Mouse (Mus musculus): Measurements from ENCODE around the gene Upk3b. TPM values are rescaled to one million over a fixed set of nuclear protein-coding genes. Genes with fewer than 3 reads are reported as not detected.
A peak's percentile ranks its signal among the peaks of the same experiment; 100 is the strongest.
"Not testable (repeated sequence)": the region's sequence is repeated elsewhere in the genome, so short reads cannot be mapped to it uniquely, and the experiment has no call there.

Upk3b gene
- polyA plus RNA-seq, 1 experiment from 2014 or later, result 0.05 TPM

DNA sequence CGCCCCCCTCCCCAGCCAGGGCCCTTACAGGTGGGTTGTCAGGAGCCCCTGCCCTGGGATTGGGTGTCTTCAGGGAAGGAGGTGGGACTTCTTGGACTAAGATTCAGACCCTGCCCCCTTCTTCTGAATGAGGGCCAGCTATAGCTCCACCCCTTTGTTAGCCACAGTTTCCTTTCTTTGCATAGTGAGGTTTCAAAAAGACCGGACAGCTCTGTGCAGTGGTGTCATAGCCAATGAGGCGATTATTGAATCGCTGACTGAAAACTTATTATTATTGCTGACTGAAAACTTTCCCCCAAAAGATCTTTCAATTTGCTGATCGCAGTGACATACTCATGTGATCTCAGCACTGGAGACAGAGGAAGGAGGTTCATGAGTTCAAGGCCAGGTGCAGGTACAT is 1.9 kb downstream of the Upk3b start:
- Histone ChIP-seq H3K4me3 (no peak overlapping the region), H3K27me3 (no peaks in the 10 kb centered on the region), H3K4me2 (replicated peaks) (peak overlapping the region; percentile 25; the same call in 1 of the 2 replicates), H3K9me3 (replicated peaks) (no peaks in the 10 kb centered on the region), H3K9ac (0 out of 2 replicates have a peak overlapping the region, but pooled peaks have one; percentile 23), H3K4me1 (0 out of 2 replicates have a peak, but pooled peaks cover 3% of the 10 kb centered on the region), H3K36me3 (no peaks in the 10 kb centered on the region), H3K27ac (no peak overlapping the region)
- WGBS, result 52% methylated on average over 5 of the region's 5 CpGs
- ATAC-seq (ENCODE audit: low FRiP score), result no peak

- Histone ChIP-seq H3K36me3 (no peaks in the 10 kb centered on the region), H3K27ac (no peak overlapping the region), H3K4me3 (no peak overlapping the region), H3K4me2 (replicated peaks) (no peak overlapping the region), H3K9me3 (replicated peaks) (no peaks in the 10 kb centered on the region), H3K27me3 (no peaks in the 10 kb centered on the region), H3K9ac (no peak overlapping the region), H3K4me1 (0 out of 2 replicates have a peak, but pooled peaks cover 3% of the 10 kb centered on the region)
- ATAC-seq (ENCODE audit: low FRiP score), result no peak
- 44% methylated on average over 2 of the region's 2 CpGs for WGBS
Observed at GRCm38 (mm10) chr5:136041260-136041659, 3.0 kb downstream of the Upk3b start.

- H3K27ac ChIP-seq, result no peak overlapping the region
- 0 out of 2 replicates have a peak, but pooled peaks cover 3% of the 10 kb centered on the region for H3K4me1 ChIP-seq
- no peaks in the 10 kb centered on the region for H3K9me3 ChIP-seq (replicated peaks)
- ATAC-seq (ENCODE audit: low FRiP score), result no peak
- H3K27me3 ChIP-seq, result no peaks in the 10 kb centered on the region
- no peak overlapping the region for H3K4me3 ChIP-seq
- no peak overlapping the region for H3K9ac ChIP-seq
- 94% methylated on average over 8 of the region's 8 CpGs for WGBS
- no peaks in the 10 kb centered on the region for H3K36me3 ChIP-seq
- H3K4me2 ChIP-seq (replicated peaks), result no peak overlapping the region
Observed at GRCm38 (mm10) chr5:136041666-136042065, 3.4 kb downstream of the Upk3b start.

DNA sequence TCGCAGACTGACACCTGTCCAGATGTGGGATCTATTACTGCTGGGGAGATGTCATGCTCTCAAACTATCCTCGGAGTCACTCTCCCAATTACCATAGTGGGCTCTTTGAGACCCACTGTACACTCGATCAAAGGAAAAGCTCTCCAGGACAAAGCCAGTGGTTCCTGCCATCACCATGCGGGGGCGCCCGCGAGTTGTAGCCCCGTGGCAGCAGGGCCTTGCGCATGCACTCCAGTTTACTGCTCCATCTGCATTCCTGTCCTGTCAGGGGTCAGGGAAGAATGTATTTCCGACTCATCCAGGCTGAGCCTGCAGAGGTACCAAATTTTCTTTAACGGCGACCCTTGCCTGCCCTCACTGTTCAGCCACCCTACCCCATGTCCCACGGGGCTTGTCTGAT is 6.6 kb downstream of the Upk3b start:
- Histone ChIP-seq H3K9ac (no peak overlapping the region), H3K4me1 (0 out of 2 replicates have a peak, but pooled peaks cover 3% of the 10 kb centered on the region), H3K9me3 (replicated peaks) (no peaks in the 10 kb centered on the region), H3K27me3 (no peaks in the 10 kb centered on the region), H3K4me2 (replicated peaks) (no peak overlapping the region), H3K4me3 (no peak overlapping the region), H3K27ac (no peak overlapping the region), H3K36me3 (no peaks in the 10 kb centered on the region)
- ATAC-seq (ENCODE audit: low FRiP score), result no peak
- 71% methylated on average over 13 of the region's 13 CpGs for WGBS

DNA sequence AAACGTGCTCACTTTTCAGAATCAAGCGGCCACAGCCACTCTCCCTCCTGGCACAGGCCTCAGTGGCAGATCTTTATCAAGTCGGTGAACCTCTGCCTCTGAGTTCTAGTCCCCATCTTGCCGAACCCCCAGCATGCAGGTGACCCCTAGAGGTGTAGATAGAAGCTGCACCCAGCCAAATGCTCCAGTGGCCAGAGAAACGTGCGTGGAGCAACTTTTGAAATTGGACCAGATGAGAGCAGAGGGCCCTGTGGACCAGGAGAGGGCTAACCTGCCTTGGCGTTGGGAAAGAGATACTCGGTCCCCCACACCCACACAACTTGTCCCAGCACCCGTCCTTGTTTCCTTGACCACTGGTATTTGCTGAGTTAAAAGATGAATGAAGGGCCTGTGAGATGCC is 7.1 kb downstream of the Upk3b start:
- no peaks in the 10 kb centered on the region for H3K4me1 ChIP-seq
- H3K9me3 ChIP-seq (replicated peaks), result no peaks in the 10 kb centered on the region
- H3K4me3 ChIP-seq, result no peak overlapping the region
- no peaks in the 10 kb centered on the region for H3K36me3 ChIP-seq
- no peak for ATAC-seq (ENCODE audit: low FRiP score)
- H3K27me3 ChIP-seq, result no peaks in the 10 kb centered on the region
- H3K9ac ChIP-seq, result no peak overlapping the region
- WGBS, result 38% methylated on average over 9 of the region's 9 CpGs
- no peak overlapping the region for H3K27ac ChIP-seq
- no peak overlapping the region for H3K4me2 ChIP-seq (replicated peaks)

DNA sequence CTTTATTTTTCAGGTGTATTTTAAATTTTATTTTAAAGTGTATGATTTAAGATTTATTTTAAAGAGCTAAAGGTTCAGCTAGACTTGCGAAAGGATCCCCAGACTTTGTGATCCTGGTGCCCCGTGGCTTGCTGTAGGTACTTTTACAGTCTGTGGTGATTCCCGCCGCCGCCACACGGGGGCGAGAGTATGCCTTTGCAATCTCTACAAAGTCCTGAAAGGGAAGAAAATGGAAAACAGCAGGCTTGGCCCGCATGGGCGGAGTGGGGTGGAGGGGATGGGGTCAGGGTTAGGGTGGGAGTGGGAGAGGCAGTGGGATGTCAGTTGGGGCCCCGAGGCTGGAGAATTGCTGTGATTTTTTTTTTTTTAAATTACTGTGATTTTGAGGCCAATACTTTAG is 7.7 kb downstream of the Upk3b start:
- Histone ChIP-seq H3K27ac (no peak overlapping the region), H3K9me3 (replicated peaks) (no peaks in the 10 kb centered on the region), H3K9ac (no peak overlapping the region), H3K4me1 (peaks cover under 1% of the 10 kb centered on the region; the same call in 1 of the 2 replicates), H3K36me3 (no peaks in the 10 kb centered on the region), H3K4me2 (replicated peaks) (no peak overlapping the region), H3K4me3 (no peak overlapping the region), H3K27me3 (no peaks in the 10 kb centered on the region)
- no peak for ATAC-seq (ENCODE audit: low FRiP score)
- WGBS, result 3% methylated on average over 10 of the region's 10 CpGs

DNA sequence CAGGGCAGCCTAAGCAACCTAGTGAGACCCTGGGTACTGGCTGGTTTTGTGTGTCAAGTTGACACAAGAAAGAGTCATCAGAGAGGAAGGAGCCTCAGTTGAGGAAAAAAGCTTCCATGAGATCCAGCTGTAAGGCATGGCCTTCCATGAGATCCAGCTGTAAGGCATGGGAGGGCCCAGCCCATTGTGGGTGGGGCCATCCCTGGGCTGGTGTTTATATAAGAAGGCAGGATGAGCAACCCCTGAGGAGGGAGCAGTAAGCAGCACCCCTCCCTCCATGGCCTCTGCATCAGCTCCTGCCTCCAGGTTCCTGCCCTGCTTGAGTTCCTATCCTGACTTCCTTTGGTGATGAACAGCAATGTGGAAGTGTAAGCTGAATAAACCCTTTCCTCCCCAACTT is 10.2 kb downstream of the Upk3b start:
- not testable (repeated sequence) for H3K27me3 ChIP-seq; H3K36me3 ChIP-seq; H3K9ac ChIP-seq; ATAC-seq (ENCODE audit: low FRiP score); H3K4me2 ChIP-seq (replicated peaks); H3K9me3 ChIP-seq (replicated peaks); H3K4me3 ChIP-seq; H3K27ac ChIP-seq
- peaks cover 12% of the 10 kb centered on the region for H3K4me1 ChIP-seq

DNA sequence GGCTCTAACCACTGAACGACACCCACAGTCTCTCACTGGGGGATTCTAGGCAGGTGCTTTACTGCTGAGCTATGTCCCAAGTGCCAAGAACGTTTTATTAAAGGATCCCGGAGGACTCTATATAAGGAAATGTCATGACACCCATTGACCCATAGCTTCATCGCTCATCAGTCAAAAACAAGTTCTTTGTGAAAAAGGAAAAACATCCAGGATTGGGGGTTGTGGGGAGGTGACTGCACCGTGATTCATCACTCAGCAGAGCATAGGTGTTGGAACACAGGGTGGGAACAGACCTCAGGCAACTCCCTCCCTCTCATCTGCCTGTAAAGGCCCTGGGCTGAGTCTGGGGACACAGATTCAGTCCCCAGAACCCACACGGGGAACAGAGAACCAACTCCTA is 11.6 kb downstream of the Upk3b start:
- ATAC-seq (ENCODE audit: low FRiP score), result no peak
- WGBS, result 51% methylated on average over 6 of the region's 6 CpGs
- no peaks in the 10 kb centered on the region for H3K9me3 ChIP-seq (replicated peaks)

GRCm38 (mm10) chr5:136051231-136052085 is 13.2 kb downstream of the Upk3b start:
- H3K27ac ChIP-seq, result peak overlapping the region; percentile 58
- H3K9me3 ChIP-seq (replicated peaks), result no peaks in the 10 kb centered on the region
- no peaks in the 10 kb centered on the region for H3K27me3 ChIP-seq
- 7% methylated on average over 10 of the region's 10 CpGs for WGBS
- no peak overlapping the region for H3K9ac ChIP-seq
- H3K36me3 ChIP-seq, result no peaks in the 10 kb centered on the region
- peak overlapping the region; percentile 11; the same call in 1 of the 2 replicates for H3K4me2 ChIP-seq (replicated peaks)
- ATAC-seq (ENCODE audit: low FRiP score), result peak; percentile 78
- peaks cover 12% of the 10 kb centered on the region for H3K4me1 ChIP-seq
- no peak overlapping the region for H3K4me3 ChIP-seq

More for the DNA sequence above, 11.6 kb downstream of the Upk3b start:
- no peak overlapping the region for H3K4me3 ChIP-seq
- no peak overlapping the region for H3K4me2 ChIP-seq (replicated peaks)
- no peak overlapping the region for H3K27ac ChIP-seq
- H3K9ac ChIP-seq, result no peak overlapping the region
- H3K27me3 ChIP-seq, result no peaks in the 10 kb centered on the region
- H3K36me3 ChIP-seq, result no peaks in the 10 kb centered on the region
- peaks cover 12% of the 10 kb centered on the region for H3K4me1 ChIP-seq

GRCm38 (mm10) chr5:136052861-136053655 is 14.8 kb downstream of the Upk3b start:
- Histone ChIP-seq H3K9me3 (replicated peaks) (no peaks in the 10 kb centered on the region), H3K27me3 (no peaks in the 10 kb centered on the region), H3K4me3 (no peak overlapping the region), H3K4me1 (peaks cover 18% of the 10 kb centered on the region), H3K4me2 (replicated peaks) (no peak overlapping the region), H3K9ac (no peak overlapping the region), H3K36me3 (no peaks in the 10 kb centered on the region), H3K27ac (no peak overlapping the region)
- no peak for ATAC-seq (ENCODE audit: low FRiP score)
- 80% methylated on average over 8 of the region's 8 CpGs for WGBS

GRCm38 (mm10) chr5:136054301-136055077 is 16.2 kb downstream of the Upk3b start, which contains the start of gene Upk3bl:
Gene Upk3bl (plus strand): TSS chr5:136054492.
- H3K9me3 ChIP-seq (replicated peaks), result no peaks in the 10 kb centered on the region

GRCm38 (mm10) chr5:136056062-136056461 is 17.8 kb downstream of the Upk3b start:
- Histone ChIP-seq H3K9ac (no peak overlapping the region), H3K36me3 (no peaks in the 10 kb centered on the region), H3K4me2 (replicated peaks) (no peak overlapping the region), H3K4me3 (no peak overlapping the region), H3K9me3 (replicated peaks) (no peaks in the 10 kb centered on the region), H3K27me3 (no peaks in the 10 kb centered on the region), H3K27ac (no peak overlapping the region), H3K4me1 (peaks cover 17% of the 10 kb centered on the region)
- ATAC-seq (ENCODE audit: low FRiP score), result no peak
- WGBS, result 45% methylated on average over 4 of the region's 4 CpGs

More at GRCm38 (mm10) chr5:136054301-136055077, 16.2 kb downstream of the Upk3b start, which contains the start of gene Upk3bl:
- Histone ChIP-seq H3K27me3 (no peaks in the 10 kb centered on the region), H3K36me3 (no peaks in the 10 kb centered on the region), H3K4me3 (no peak within 1 kb of the TSS), H3K4me1 (peaks cover 18% of the 10 kb centered on the region), H3K9ac (no peak within 1 kb of the TSS), H3K27ac (no peak within 1 kb of the TSS), H3K4me2 (replicated peaks) (no peak within 1 kb of the TSS)
- ATAC-seq (ENCODE audit: low FRiP score), result no peak
- 95% methylated on average over 11 of the region's 11 CpGs for WGBS
